Mouse (Mus musculus) midbrain, postnatal 0 days (tissue): Measurements from ENCODE around the gene Art2b. TPM values are rescaled to one million over a fixed set of nuclear protein-coding genes. Genes with fewer than 3 reads are reported as not detected.
"Not testable (repeated sequence)": the region's sequence is repeated elsewhere in the genome, so short reads cannot be mapped to it uniquely, and the experiment has no call there.

Experiments used
- ATAC-seq: fragments of 200-750 bp; cut with Nextera tagmentation; 2 replicates; pipeline ENCODE4 v1.8.0; 2017; ENCODE audit warnings: moderate number of reproducible peaks, mild to moderate bottlenecking, moderate TSS enrichment, moderate library complexity; ENCODE audit not compliant: low FRiP score
- DNase-seq: peaks from one replicate; pipeline ENCODE4 v3.0.0-alpha.2; 2015; ENCODE audit warnings: low spot score
- H3K27ac ChIP-seq: fragments of 300-500 bp; sonication (generic); 2 replicates; pipeline ENCODE4 v1.5.1; 2014; ENCODE audit warnings: low read depth, mild to moderate bottlenecking, low read length, mixed read lengths
- H3K27me3 ChIP-seq: fragments of 300-500 bp; sonication (generic); 2 replicates; pipeline ENCODE4 v1.6.1; 2014; ENCODE audit warnings: low read length, control low read depth, mixed read lengths; ENCODE audit not compliant: insufficient read depth
- H3K36me3 ChIP-seq: fragments of 300-500 bp; sonication (generic); 2 replicates; pipeline ENCODE4 v1.6.1; 2014; ENCODE audit warnings: low read length, control low read depth, mixed read lengths; ENCODE audit not compliant: insufficient read depth
- H3K4me1 ChIP-seq: fragments of 300-500 bp; sonication (generic); 2 replicates; pipeline ENCODE4 v1.6.1; 2014; ENCODE audit warnings: mild to moderate bottlenecking, control low read depth, antibody characterized with exemption, low read length, mixed read lengths; ENCODE audit not compliant: insufficient read depth
- H3K4me2 ChIP-seq: fragments of 300-500 bp; sonication (generic); 2 replicates; pipeline ENCODE4 v1.6.1; 2014; ENCODE audit warnings: low read depth, mild to moderate bottlenecking, low read length, mixed read lengths; ENCODE audit not compliant: poor library complexity, severe bottlenecking
- H3K4me3 ChIP-seq: fragments of 300-500 bp; sonication (generic); 2 replicates; pipeline ENCODE4 v1.5.1; 2014; ENCODE audit warnings: low read depth, mild to moderate bottlenecking, low read length, moderate library complexity
- H3K9ac ChIP-seq: fragments of 300-500 bp; sonication (generic); replicated peaks from 2 replicates; pipeline ENCODE4 v1.6.1; 2014; ENCODE audit warnings: mild to moderate bottlenecking, low read length, moderate library complexity, mixed read lengths; ENCODE audit not compliant: poor library complexity, severe bottlenecking
- H3K9me3 ChIP-seq: fragments of 300-500 bp; sonication (generic); 2 replicates; pipeline ENCODE4 v1.6.1; 2016; ENCODE audit warnings: low read length, control low read depth
- CTCF ChIP-seq: IDR thresholded peaks from 2 replicates; pipeline ENCODE4 v1.5.1; 2016; ENCODE audit warnings: antibody characterized with exemption, mild to moderate bottlenecking
- WGBS: fragments of 180-500 bp; shearing (Covaris S2); extraction: QIAGEN DNeasy Blood & Tissue Kit; methylation state at CpG from one replicate; pipeline ENCODE4 v1.1.7; 2014; 5-methylcytosine and 5-hydroxymethylcytosine counted together
- polyA plus RNA-seq: library from polyadenylated mRNA; unstranded; fragments of >200 nt; fragmentation: Nextera tagmentation; extraction: Ambion mirVana; gene quantifications from 2 replicates; pipeline ENCODE4 v1.2.1, GENCODE M21; 2015
- total RNA-seq: library from RNA; depleted of rRNA; stranded (reverse); fragments of >200 nt; gene quantifications from 2 replicates; pipeline ENCODE4 v1.2.3, GENCODE M21; 2014

The Art2b gene
- total and polyA plus RNA-seq, 2 experiments from 2014 or later: not detected

GRCm38 (mm10) chr7:101607845-101608244 is 22.4 kb upstream of the Art2b start:
- H3K27ac ChIP-seq: no peak overlapping the region
- no peaks in the 10 kb centered on the region for H3K9me3 ChIP-seq
- no peak overlapping the region for H3K4me3 ChIP-seq
- H3K4me2 ChIP-seq: no peak overlapping the region
- no peaks in the 10 kb centered on the region for H3K27me3 ChIP-seq
- TF ChIP-seq CTCF: no peak
- no peaks in the 10 kb centered on the region for H3K36me3 ChIP-seq
- DNase-seq (no peak), ATAC-seq (no peak)
- 75% methylated on average over 6 of the region's 6 CpGs for WGBS
- H3K9ac ChIP-seq: no peak overlapping the region
- H3K4me1 ChIP-seq: no peaks in the 10 kb centered on the region

GRCm38 (mm10) chr7:101600406-101600805 is 15.0 kb upstream of the Art2b start:
- no peak overlapping the region for H3K27ac ChIP-seq
- H3K27me3 ChIP-seq: no peaks in the 10 kb centered on the region
- DNase-seq (no peak), ATAC-seq (no peak)
- no peak overlapping the region for H3K4me3 ChIP-seq
- no peak for TF ChIP-seq CTCF
- no peak overlapping the region for H3K9ac ChIP-seq
- 92% methylated on average over 1 of the region's 1 CpGs for WGBS
- no peaks in the 10 kb centered on the region for H3K36me3 ChIP-seq
- H3K4me2 ChIP-seq: no peak overlapping the region
- H3K9me3 ChIP-seq: no peaks in the 10 kb centered on the region
- no peaks in the 10 kb centered on the region for H3K4me1 ChIP-seq

- WGBS: 55% methylated on average over 2 of the region's 2 CpGs
- Histone ChIP-seq H3K4me3 (no peak overlapping the region), H3K27me3 (no peaks in the 10 kb centered on the region), H3K9me3 (no peaks in the 10 kb centered on the region), H3K9ac (no peak overlapping the region), H3K4me1 (no peaks in the 10 kb centered on the region), H3K4me2 (no peak overlapping the region), H3K27ac (no peak overlapping the region), H3K36me3 (no peaks in the 10 kb centered on the region)
- DNase-seq: no peak
- ATAC-seq: no peak
- no peak for TF ChIP-seq CTCF
These were observed 13.1 kb upstream of the Art2b start for GRCm38 (mm10) chr7:101598482-101598881.

DNA sequence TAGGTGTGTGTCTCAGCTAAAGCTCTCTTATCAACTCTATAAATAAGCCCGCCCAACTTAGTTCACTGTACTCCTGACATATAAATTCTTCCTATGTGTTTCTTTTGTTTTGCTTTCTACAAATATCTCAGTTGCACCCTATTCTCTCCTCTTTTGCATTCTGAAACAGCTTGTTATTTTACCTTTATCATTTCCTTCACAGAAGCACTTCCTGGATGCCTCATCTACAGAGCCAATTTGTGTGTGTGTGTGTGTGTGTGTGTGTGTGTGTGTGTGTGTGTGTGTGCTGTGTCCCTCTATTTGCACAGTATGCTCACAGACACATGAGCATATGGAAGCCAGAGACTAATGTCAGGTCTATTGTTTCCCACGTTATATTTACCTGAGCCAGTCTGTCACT is 9.6 kb upstream of the Art2b start:
- no peak for TF ChIP-seq CTCF
- Histone ChIP-seq H3K4me2 (no peak overlapping the region), H3K9ac (no peak overlapping the region), H3K4me3 (no peak overlapping the region), H3K4me1 (no peaks in the 10 kb centered on the region), H3K9me3 (no peaks in the 10 kb centered on the region), H3K27me3 (no peaks in the 10 kb centered on the region), H3K27ac (no peak overlapping the region), H3K36me3 (no peaks in the 10 kb centered on the region)
- WGBS: 84% methylated on average over 2 of the region's 2 CpGs
- DNase-seq (no peak), ATAC-seq (no peak)

DNA sequence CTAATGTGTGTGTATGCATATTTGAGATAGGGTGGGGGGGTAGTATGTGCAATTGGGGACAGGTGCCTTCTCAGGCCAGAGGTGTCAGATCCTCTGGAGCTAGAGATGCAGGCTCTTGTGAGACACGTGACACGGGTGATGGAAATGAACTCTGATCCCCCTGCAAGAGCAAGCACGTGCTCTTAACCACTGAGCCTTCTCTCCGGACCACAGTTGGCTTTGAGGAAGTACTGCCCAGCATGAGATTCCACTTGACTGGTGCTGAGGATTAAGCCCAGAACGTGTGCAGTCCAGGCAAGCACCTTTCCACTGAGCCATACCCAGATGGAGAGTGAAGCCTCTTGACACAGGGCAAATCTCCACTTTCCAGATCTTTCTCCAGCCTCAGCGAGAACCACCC is 1.1 kb downstream of the Art2b start:
- not testable (repeated sequence) for H3K9me3 ChIP-seq, H3K36me3 ChIP-seq, H3K9ac ChIP-seq, H3K27me3 ChIP-seq, H3K4me2 ChIP-seq, H3K4me1 ChIP-seq, H3K4me3 ChIP-seq, ATAC-seq, H3K27ac ChIP-seq, DNase-seq
- WGBS: 53% methylated on average over 6 of the region's 6 CpGs

- Histone ChIP-seq H3K27ac (no peak overlapping the region), H3K27me3 (no peaks in the 10 kb centered on the region), H3K9me3 (no peaks in the 10 kb centered on the region), H3K4me1 (no peaks in the 10 kb centered on the region), H3K9ac (no peak overlapping the region), H3K4me2 (no peak overlapping the region), H3K4me3 (no peak overlapping the region), H3K36me3 (no peaks in the 10 kb centered on the region)
- 90% methylated on average over 7 of the region's 7 CpGs for WGBS
- no peak for DNase-seq
- no peak for ATAC-seq
- TF ChIP-seq CTCF: no peak
These were observed 3.4 kb downstream of the Art2b start for GRCm38 (mm10) chr7:101582012-101582411.

GRCm38 (mm10) chr7:101580863-101581262 is 4.5 kb downstream of the Art2b start:
- not testable (repeated sequence) for H3K9ac ChIP-seq, H3K9me3 ChIP-seq, H3K4me2 ChIP-seq, H3K27me3 ChIP-seq, DNase-seq, ATAC-seq, H3K36me3 ChIP-seq, H3K4me1 ChIP-seq, H3K4me3 ChIP-seq, H3K27ac ChIP-seq
- 94% methylated on average over 3 of the region's 3 CpGs for WGBS
